Mouse (Mus musculus) ovary, postnatal 10 days (tissue): Measurements from ENCODE around the gene Prph2.

ENCODE experiments used
- DNase-seq: peaks from one replicate; pipeline ENCODE4 v3.0.0; 2022; ENCODE audit warnings: low spot score

The Prph2 gene

GRCm38 (mm10) chr17:46890843-46891594 is 19.2 kb upstream of the Prph2 start:
- no peak for DNase-seq

- DNase-seq, result no peak
These were observed 14.8 kb upstream of the Prph2 start for GRCm38 (mm10) chr17:46895426-46895825.

- DNase-seq, result no peak
These were observed 12.9 kb upstream of the Prph2 start for GRCm38 (mm10) chr17:46897221-46897950.

- DNase-seq, result no peak
These were observed 9.3 kb upstream of the Prph2 start for GRCm38 (mm10) chr17:46900941-46901340.

GRCm38 (mm10) chr17:46903876-46904490 is 6.3 kb upstream of the Prph2 start:
- peak; percentile 38 for DNase-seq

- DNase-seq, result no peak
These were observed 2.1 kb downstream of the Prph2 start for GRCm38 (mm10) chr17:46912331-46912730.

GRCm38 (mm10) chr17:46915129-46915528 is 4.9 kb downstream of the Prph2 start:
- DNase-seq, result no peak

GRCm38 (mm10) chr17:46918951-46919350 is 8.7 kb downstream of the Prph2 start:
- DNase-seq, result no peak

- no peak for DNase-seq
These were observed 10.6 kb downstream of the Prph2 start for GRCm38 (mm10) chr17:46920855-46921254.

GRCm38 (mm10) chr17:46926192-46926591 is 15.9 kb downstream of the Prph2 start:
- DNase-seq, result no peak

- no peak for DNase-seq
These were observed 16.7 kb downstream of the Prph2 start for GRCm38 (mm10) chr17:46926941-46927340.

- no peak for DNase-seq
These were observed 17.5 kb downstream of the Prph2 start for GRCm38 (mm10) chr17:46927781-46928180.

GRCm38 (mm10) chr17:46929277-46929676 is 19.0 kb downstream of the Prph2 start:
- DNase-seq, result no peak

GRCm38 (mm10) chr17:46929897-46930296 is 19.6 kb downstream of the Prph2 start:
- no peak for DNase-seq

GRCm38 (mm10) chr17:46932961-46933360 is 22.7 kb downstream of the Prph2 start:
- DNase-seq, result no peak

GRCm38 (mm10) chr17:46933557-46934348 is 23.5 kb downstream of the Prph2 start:
- no peak for DNase-seq

- DNase-seq, result no peak
These were observed 30.2 kb downstream of the Prph2 start for GRCm38 (mm10) chr17:46940461-46940860.

GRCm38 (mm10) chr17:46942421-46942820 is 32.2 kb downstream of the Prph2 start:
- DNase-seq, result no peak

GRCm38 (mm10) chr17:46946276-46946675 is 36.0 kb downstream of the Prph2 start:
- DNase-seq, result no peak

GRCm38 (mm10) chr17:46958045-46958444 is 47.8 kb downstream of the Prph2 start:
- DNase-seq, result no peak

- no peak for DNase-seq
These were observed 50.0 kb downstream of the Prph2 start for GRCm38 (mm10) chr17:46960216-46960615.

GRCm38 (mm10) chr17:46962153-46962552 is 51.9 kb downstream of the Prph2 start:
- no peak for DNase-seq
